Mouse (Mus musculus) gastrocnemius, adult 18-20 months (tissue): ENCODE results near the gene Aldh4a1. TPM values are rescaled to one million over a fixed set of nuclear protein-coding genes. Genes with fewer than 3 reads are reported as not detected.
A peak's percentile ranks its signal among the peaks of the same experiment; 100 is the strongest.

Experiments used
- DNase-seq: peaks from one replicate; pipeline ENCODE4 v3.0.0; 2021; ENCODE audit warnings: low spot score
- microRNA-seq: library from miRNA; unstranded; fragments of <30 nt; microRNA quantifications from one replicate; pipeline ENCODE4 v1.2.0, GENCODE M21; 2021
- total RNA-seq, 2 experiments: library from RNA; stranded (reverse); gene quantifications; 2 replicates each; pipeline ENCODE4 v1.2.3; 2021

Aldh4a1 gene
- total RNA-seq, 2 experiments from 2014 or later: 57.6 to 64.8 TPM

- no peak for DNase-seq
Observed at GRCm38 (mm10) chr4:139667632-139668031, 45.0 kb downstream of the Aldh4a1 start.

- peak; percentile 37 for DNase-seq
Observed at GRCm38 (mm10) chr4:139669847-139670246, 47.2 kb downstream of the Aldh4a1 start.

- DNase-seq: no peak
Observed at GRCm38 (mm10) chr4:139675696-139676095, 53.0 kb downstream of the Aldh4a1 start.

GRCm38 (mm10) chr4:139683728-139684638 lies 61.3 kb downstream of the Aldh4a1 start:
- DNase-seq: no peak

- peak; percentile 53 for DNase-seq
Observed at GRCm38 (mm10) chr4:139684639-139685017, 62.0 kb downstream of the Aldh4a1 start.

- DNase-seq: no peak
Observed at GRCm38 (mm10) chr4:139688058-139688457, 65.4 kb downstream of the Aldh4a1 start.

GRCm38 (mm10) chr4:139689627-139690269 lies 67.1 kb downstream of the Aldh4a1 start:
- no peak for DNase-seq

GRCm38 (mm10) chr4:139693315-139693714 lies 70.6 kb downstream of the Aldh4a1 start:
- no peak for DNase-seq

- no peak for DNase-seq
Observed at GRCm38 (mm10) chr4:139697755-139698154, 75.1 kb downstream of the Aldh4a1 start.

- DNase-seq: no peak
Observed at GRCm38 (mm10) chr4:139698602-139699001, 75.9 kb downstream of the Aldh4a1 start.

Small RNA genes within 50 kb of the gene (microRNA-seq; reads per million reads assigned to microRNA genes)
- gene Gm25571 (not detected), gene Mir7020 (2.4 reads per million)

Other genes starting within 250 kb of the Aldh4a1 start
- gene Iffo2, start 92.3 kb upstream of the Aldh4a1 start, total RNA-seq: 1 to 10 TPM; 1.4 to 2.4 TPM
- gene Gm21969, start 19.7 kb upstream of the Aldh4a1 start, total RNA-seq: not detected
- gene Tas1r2, start 30.7 kb downstream of the Aldh4a1 start, total RNA-seq: not detected
- gene Pax7, start 210.7 kb downstream of the Aldh4a1 start, total RNA-seq: 1 to 10 TPM; 1.1 to 1.5 TPM